Mouse (Mus musculus): Measurements from ENCODE around the gene Arhgap15. TPM values are rescaled to one million over a fixed set of nuclear protein-coding genes. Genes with fewer than 3 reads are reported as not detected.

Arhgap15 gene
- total RNA-seq, 2 experiments from 2014 or later = 151 to 173 TPM

- no peak for ATAC-seq (ENCODE audit: poor library complexity, severe bottlenecking)
These were observed 596.2 kb downstream of the Arhgap15 start for GRCm38 (mm10) chr2:44344861-44345260.

- no peak for ATAC-seq (ENCODE audit: poor library complexity, severe bottlenecking)
These were observed 596.8 kb downstream of the Arhgap15 start for GRCm38 (mm10) chr2:44345325-44345945.

- no peak for ATAC-seq (ENCODE audit: poor library complexity, severe bottlenecking)
These were observed 597.6 kb downstream of the Arhgap15 start for GRCm38 (mm10) chr2:44346184-44346583.

GRCm38 (mm10) chr2:44347781-44348180 lies 599.2 kb downstream of the Arhgap15 start:
- no peak for ATAC-seq (ENCODE audit: poor library complexity, severe bottlenecking)

GRCm38 (mm10) chr2:44349101-44349500 lies 600.5 kb downstream of the Arhgap15 start:
- ATAC-seq (ENCODE audit: poor library complexity, severe bottlenecking) = no peak

- no peak for ATAC-seq (ENCODE audit: poor library complexity, severe bottlenecking)
These were observed 604.3 kb downstream of the Arhgap15 start for GRCm38 (mm10) chr2:44352885-44353284.

- ATAC-seq (ENCODE audit: poor library complexity, severe bottlenecking) = no peak
These were observed 605.0 kb downstream of the Arhgap15 start for GRCm38 (mm10) chr2:44353594-44353993.

- ATAC-seq (ENCODE audit: poor library complexity, severe bottlenecking) = no peak
These were observed 606.2 kb downstream of the Arhgap15 start for GRCm38 (mm10) chr2:44354786-44355185.

- ATAC-seq (ENCODE audit: poor library complexity, severe bottlenecking) = no peak
These were observed 606.7 kb downstream of the Arhgap15 start for GRCm38 (mm10) chr2:44355316-44355715.

GRCm38 (mm10) chr2:44356248-44356886 lies 607.7 kb downstream of the Arhgap15 start:
- no peak for ATAC-seq (ENCODE audit: poor library complexity, severe bottlenecking)

- ATAC-seq (ENCODE audit: poor library complexity, severe bottlenecking) = no peak
These were observed 608.2 kb downstream of the Arhgap15 start for GRCm38 (mm10) chr2:44356887-44357251.

- ATAC-seq (ENCODE audit: poor library complexity, severe bottlenecking) = no peak
These were observed 631.6 kb downstream of the Arhgap15 start for GRCm38 (mm10) chr2:44380225-44380624.

GRCm38 (mm10) chr2:44384541-44384940 lies 635.9 kb downstream of the Arhgap15 start:
- no peak for ATAC-seq (ENCODE audit: poor library complexity, severe bottlenecking)

GRCm38 (mm10) chr2:44389556-44389955 lies 640.9 kb downstream of the Arhgap15 start:
- ATAC-seq (ENCODE audit: poor library complexity, severe bottlenecking) = no peak

GRCm38 (mm10) chr2:44393789-44394188 lies 645.2 kb downstream of the Arhgap15 start:
- no peak for ATAC-seq (ENCODE audit: poor library complexity, severe bottlenecking)

GRCm38 (mm10) chr2:44394956-44395501 lies 646.4 kb downstream of the Arhgap15 start:
- ATAC-seq (ENCODE audit: poor library complexity, severe bottlenecking) = no peak

GRCm38 (mm10) chr2:44395577-44395976 lies 647.0 kb downstream of the Arhgap15 start:
- no peak for ATAC-seq (ENCODE audit: poor library complexity, severe bottlenecking)

GRCm38 (mm10) chr2:44397209-44397608 lies 648.6 kb downstream of the Arhgap15 start:
- no peak for ATAC-seq (ENCODE audit: poor library complexity, severe bottlenecking)

GRCm38 (mm10) chr2:44397735-44398337 lies 649.2 kb downstream of the Arhgap15 start:
- no peak for ATAC-seq (ENCODE audit: poor library complexity, severe bottlenecking)

- no peak for ATAC-seq (ENCODE audit: poor library complexity, severe bottlenecking)
These were observed 650.7 kb downstream of the Arhgap15 start for GRCm38 (mm10) chr2:44399191-44399926.

- ATAC-seq (ENCODE audit: poor library complexity, severe bottlenecking) = no peak
These were observed 653.2 kb downstream of the Arhgap15 start for GRCm38 (mm10) chr2:44401704-44402422.

Data from megakaryocyte, adult 5-6 weeks (primary cell).